Mouse (Mus musculus) ES-Bruce4 (cell line): ENCODE measurements around the gene Plekha5.

Experiments used
- CTCF ChIP-seq: IDR thresholded peaks from one replicate; pipeline ENCODE4 v1.8.1; 2011; ENCODE audit warnings: low read depth, low read length
- POLR2A ChIP-seq: IDR thresholded peaks from one replicate; pipeline ENCODE4 v1.8.1; 2011; ENCODE audit warnings: low read length; ENCODE audit not compliant: insufficient read depth

- TF ChIP-seq CTCF (no peak), POLR2A (no peak)
Measured at GRCm38 (mm10) chr6:140523600-140523999, 99.7 kb downstream of the Plekha5 start.
